Mouse (Mus musculus) CD4-positive helper T cell, adult 2 months (primary cell): Measurements from ENCODE around the gene 5730409E04Rik.

ENCODE experiments used
- DNase-seq: peaks from one replicate; pipeline ENCODE4 v3.0.0-alpha.2; 2012; ENCODE audit warnings: low read depth, missing footprints, low spot score

The 5730409E04Rik gene

GRCm38 (mm10) chr4:126609606-126610181, at the start of gene 5730409E04Rik:
Gene 5730409E04Rik (plus strand): TSS chr4:126609818.
- peak; percentile 25 for DNase-seq

GRCm38 (mm10) chr4:126563798-126564197, 45.8 kb upstream of the 5730409E04Rik start:
- peak; percentile 20 for DNase-seq

- no peak for DNase-seq
Observed at GRCm38 (mm10) chr4:126567243-126567642, 42.4 kb upstream of the 5730409E04Rik start.

GRCm38 (mm10) chr4:126569783-126570182, 39.8 kb upstream of the 5730409E04Rik start:
- DNase-seq, result no peak

- DNase-seq, result no peak
Observed at GRCm38 (mm10) chr4:126576281-126576680, 33.3 kb upstream of the 5730409E04Rik start.

GRCm38 (mm10) chr4:126577920-126578319, 31.7 kb upstream of the 5730409E04Rik start:
- no peak for DNase-seq

GRCm38 (mm10) chr4:126579077-126579476, 30.5 kb upstream of the 5730409E04Rik start:
- no peak for DNase-seq

- DNase-seq, result no peak
Observed at GRCm38 (mm10) chr4:126585739-126586138, 23.9 kb upstream of the 5730409E04Rik start.

GRCm38 (mm10) chr4:126592039-126592438, 17.6 kb upstream of the 5730409E04Rik start:
- no peak for DNase-seq

GRCm38 (mm10) chr4:126599971-126600754, 9.5 kb upstream of the 5730409E04Rik start:
- DNase-seq, result peak; percentile 54

- DNase-seq, result no peak
Observed at GRCm38 (mm10) chr4:126601597-126602444, 7.8 kb upstream of the 5730409E04Rik start.

- no peak for DNase-seq
Observed at GRCm38 (mm10) chr4:126602445-126602762, 7.2 kb upstream of the 5730409E04Rik start.

GRCm38 (mm10) chr4:126604141-126604540, 5.5 kb upstream of the 5730409E04Rik start:
- no peak for DNase-seq

- DNase-seq, result no peak
Observed at GRCm38 (mm10) chr4:126605751-126606150, 3.9 kb upstream of the 5730409E04Rik start.

- DNase-seq, result no peak
Observed at GRCm38 (mm10) chr4:126611991-126612390, 2.4 kb downstream of the 5730409E04Rik start.

GRCm38 (mm10) chr4:126616312-126616711, 6.7 kb downstream of the 5730409E04Rik start:
- no peak for DNase-seq

- no peak for DNase-seq
Observed at GRCm38 (mm10) chr4:126619691-126620330, 10.2 kb downstream of the 5730409E04Rik start.

- no peak for DNase-seq
Observed at GRCm38 (mm10) chr4:126620349-126620874, 10.8 kb downstream of the 5730409E04Rik start.

GRCm38 (mm10) chr4:126627021-126627681, 17.5 kb downstream of the 5730409E04Rik start:
- no peak for DNase-seq

- no peak for DNase-seq
Observed at GRCm38 (mm10) chr4:126631922-126632321, 22.3 kb downstream of the 5730409E04Rik start.

- DNase-seq, result no peak
Observed at GRCm38 (mm10) chr4:126632668-126633067, 23.1 kb downstream of the 5730409E04Rik start.
